8 mouse cellular contexts compared by ENCODE assay signal in the genomic region with DNA sequence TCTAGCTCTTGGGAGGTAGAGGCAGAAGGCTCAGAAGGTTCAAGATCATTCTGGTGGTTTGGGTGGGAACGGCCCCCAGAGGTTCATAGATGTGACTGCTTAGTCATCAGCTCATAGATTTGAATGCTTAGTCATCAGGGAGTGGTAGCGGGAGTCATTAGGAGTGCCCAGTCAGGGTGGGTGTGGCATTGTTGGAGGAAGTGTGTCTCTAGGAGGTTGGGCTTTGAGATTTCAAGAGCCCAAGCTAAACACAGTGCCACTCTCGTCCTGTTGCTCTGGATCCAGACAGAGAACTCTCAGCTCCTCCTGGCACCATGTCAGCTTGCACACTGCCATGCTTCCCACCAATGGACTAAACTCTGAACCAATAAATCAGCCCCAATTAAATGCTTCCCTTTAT. TPM values are rescaled to one million over a fixed set of nuclear protein-coding genes. Genes with fewer than 3 reads are reported as not detected.
DNase-seq lines count a peak whose midpoint lies in the region; ATAC-seq and TF ChIP-seq lines count a peak whose summit lies in the region.

No protein-coding gene starts in this region.

- H3K4me1 ChIP-seq in hindbrain, embryonic 16.5 days (ENCODE audit: control insufficient read depth, insufficient read depth, low read depth, low read length): no peaks in the 10 kb centered on the region
- no peaks in the 10 kb centered on the region for H3K4me1 ChIP-seq in hindbrain, embryonic 10.5 days (replicated peaks)
- peaks cover 19% of the 10 kb centered on the region; the same call in 1 of the 2 replicates for H3K4me1 ChIP-seq in embryonic fibroblast, embryonic 13.5 days (ENCODE audit: control insufficient read depth, insufficient read depth, low read length)
- no peaks in the 10 kb centered on the region for H3K4me1 ChIP-seq in neural tube, embryonic 14.5 days (ENCODE audit: control insufficient read depth, insufficient read depth, low read length)

- H3K36me3 ChIP-seq in hindbrain, embryonic 16.5 days (ENCODE audit: control insufficient read depth, insufficient read depth, low read length): no peaks in the 10 kb centered on the region
- H3K36me3 ChIP-seq in hindbrain, embryonic 10.5 days: no peaks in the 10 kb centered on the region
- H3K36me3 ChIP-seq in neural tube, embryonic 14.5 days (ENCODE audit: control insufficient read depth, insufficient read depth, low read length): no peaks in the 10 kb centered on the region

- intact Hi-C loops in left cerebral cortex, postnatal 36 days (cut with DNase I): no loop called here

- H3K4me2 ChIP-seq in hindbrain, embryonic 16.5 days (ENCODE audit: low read length): no peak overlapping the region
- no peak overlapping the region for H3K4me2 ChIP-seq in neural tube, embryonic 14.5 days (ENCODE audit: low read depth, low read length)

- WGBS in hindbrain, embryonic 16.5 days: 75% methylated on average over 3 of the region's 3 CpGs
- 82% methylated on average over 3 of the region's 3 CpGs for WGBS in hindbrain, embryonic 10.5 days
- WGBS in neural tube, embryonic 14.5 days: 67% methylated on average over 3 of the region's 3 CpGs

- H3K27me3 ChIP-seq in hindbrain, embryonic 16.5 days (replicated peaks; ENCODE audit: control insufficient read depth, insufficient read depth, low read length): no peaks in the 10 kb centered on the region
- H3K27me3 ChIP-seq in hindbrain, embryonic 10.5 days (ENCODE audit: insufficient read depth, poor library complexity, severe bottlenecking): no peaks in the 10 kb centered on the region
- H3K27me3 ChIP-seq in neural tube, embryonic 14.5 days (ENCODE audit: control insufficient read depth, insufficient read depth, low read length): no peaks in the 10 kb centered on the region

- no peak for TF ChIP-seq CTCF in embryonic fibroblast, embryonic 13.5 days (IDR thresholded peaks at IDR 0.05; ENCODE audit: borderline replicate concordance, insufficient read depth, low read length)

- peak; percentile 30; the same call in 1 of the 2 replicates for ATAC-seq in hindbrain, embryonic 16.5 days
- ATAC-seq in neural tube, embryonic 14.5 days (ENCODE audit: low read depth): peak; percentile 81

- no peak overlapping the region for H3K27ac ChIP-seq in hindbrain, embryonic 16.5 days (ENCODE audit: low read depth, low read length)
- H3K27ac ChIP-seq in hindbrain, embryonic 10.5 days: no peak overlapping the region
- peak overlapping the region; percentile 82 for H3K27ac ChIP-seq in embryonic fibroblast, embryonic 13.5 days (ENCODE audit: insufficient read depth, low read length)
- no peak overlapping the region for H3K27ac ChIP-seq in neural tube, embryonic 14.5 days (ENCODE audit: low read depth, low read length)

- no peak overlapping the region for H3K9ac ChIP-seq in hindbrain, embryonic 16.5 days (ENCODE audit: low read depth, low read length)
- no peak overlapping the region for H3K9ac ChIP-seq in neural tube, embryonic 14.5 days (replicated peaks; ENCODE audit: low read depth, low read length)

- no peak overlapping the region for H3K4me3 ChIP-seq in hindbrain, embryonic 16.5 days (ENCODE audit: low read length)
- no peak overlapping the region for H3K4me3 ChIP-seq in hindbrain, embryonic 10.5 days
- no peak overlapping the region for H3K4me3 ChIP-seq in embryonic fibroblast, embryonic 13.5 days (ENCODE audit: insufficient read depth, low read length)
- no peak overlapping the region for H3K4me3 ChIP-seq in neural tube, embryonic 14.5 days (ENCODE audit: low read depth, low read length)

- no peak for TF ChIP-seq POLR2A in embryonic fibroblast, embryonic 13.5 days (IDR thresholded peaks at IDR 0.05; ENCODE audit: low read depth, low read length)

- H3K9me3 ChIP-seq in hindbrain, embryonic 16.5 days (ENCODE audit: control insufficient read depth, low read length): no peaks in the 10 kb centered on the region
- H3K9me3 ChIP-seq in hindbrain, embryonic 10.5 days: no peaks in the 10 kb centered on the region
- H3K9me3 ChIP-seq in neural tube, embryonic 14.5 days (ENCODE audit: control insufficient read depth, low read length): no peaks in the 10 kb centered on the region

- DNase-seq in hindbrain, embryonic 10.5 days (ENCODE audit: low spot score): no peak
- DNase-seq in liver: peak; percentile 89
- no peak for DNase-seq in left cerebral cortex, postnatal 36 days (ENCODE audit: low spot score in 2 of 2)
- DNase-seq in left cerebral cortex, adult 9 months (ENCODE audit: low spot score in 2 of 2): no peak
- no peak for DNase-seq in right cerebral cortex, postnatal 4 days

RNA-seq across cellular contexts. Expression of a gene that starts 43.3 kb away (rescaled TPM):
- polyA plus RNA-seq in hindbrain, embryonic 16.5 days (2015; fragmentation: Nextera tagmentation; extraction: Ambion mirVana): 9.7 and 11.9 TPM in 2 replicates
- polyA plus RNA-seq in hindbrain, embryonic 10.5 days (2016; fragmentation: Nextera tagmentation; extraction: Ambion mirVana): 2.6 and 2.9 TPM in 2 replicates
- 1.9 and 3.9 TPM in 2 replicates for polyA plus RNA-seq in embryonic fibroblast, embryonic 13.5 days (2011; ENCODE audit: insufficient read length, low read depth, missing spikeins)
- 7.7 and 15.2 TPM in 2 replicates for polyA plus RNA-seq in neural tube, embryonic 14.5 days (2014; fragmentation: Nextera tagmentation; extraction: Ambion mirVana)
- 1 to 10 TPM; 3.8 to 7.9 TPM for total RNA-seq in left cerebral cortex, postnatal 36 days (2021)
